Mouse (Mus musculus): Measurements from ENCODE around the gene Fbxl12.

Gene Fbxl12

GRCm38 (mm10) chr9:20571060-20571459 lies 73.5 kb downstream of the Fbxl12 start:
- no peak for DNase-seq (ENCODE audit: inconsistent ontology term)
